Mouse (Mus musculus) liver, embryonic 14.5 days (tissue): Measurements from ENCODE around the gene Ifi214.
"Not testable (repeated sequence)": the region's sequence is repeated elsewhere in the genome, so short reads cannot be mapped to it uniquely, and the experiment has no call there.

Experiments
- CTCF ChIP-seq: IDR thresholded peaks from 2 replicates; pipeline ENCODE4 v1.5.1; 2016; ENCODE audit warnings: antibody characterized with exemption, low read depth, control low read depth
- EP300 ChIP-seq: IDR thresholded peaks from 2 replicates; pipeline ENCODE4 v1.6.1; 2016; ENCODE audit warnings: antibody characterized with exemption, low read depth

DNA sequence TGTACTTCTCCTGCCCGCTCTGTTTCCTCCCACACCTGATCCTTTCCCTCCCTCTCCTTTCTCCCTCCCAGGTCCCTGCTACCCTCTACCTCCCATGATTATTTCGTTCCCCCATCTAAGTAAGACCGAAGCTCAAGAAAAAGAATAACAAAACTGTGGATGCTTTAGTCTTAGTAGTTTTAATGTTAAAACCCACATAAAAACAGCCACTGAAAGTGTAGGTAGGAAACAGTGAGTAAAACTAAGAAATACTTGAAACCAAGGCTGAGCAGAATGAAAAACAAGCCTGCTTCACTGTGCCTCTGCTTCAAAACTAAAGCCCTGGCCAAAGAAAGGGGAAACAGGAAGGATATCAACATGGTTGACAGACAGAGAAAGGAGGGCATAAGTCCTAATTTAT lies 13.0 kb upstream of the Ifi214 start:
- not testable (repeated sequence) for TF ChIP-seq CTCF, EP300
